Mouse (Mus musculus) hindbrain, postnatal 0 days (tissue): ENCODE measurements around the gene Polr1a. TPM values are rescaled to one million over a fixed set of nuclear protein-coding genes. Genes with fewer than 3 reads are reported as not detected.

Experiments
- ATAC-seq: fragments of 200-750 bp; cut with Nextera tagmentation; 2 replicates; pipeline ENCODE4 v1.8.0; 2017; ENCODE audit warnings: mild to moderate bottlenecking, moderate TSS enrichment, moderate library complexity
- DNase-seq: peaks from one replicate; pipeline ENCODE4 v3.0.0-alpha.2; 2015; ENCODE audit warnings: low spot score
- H3K27ac ChIP-seq: fragments of 300-500 bp; sonication (generic); 2 replicates; pipeline ENCODE4 v1.5.1; 2014; ENCODE audit warnings: mild to moderate bottlenecking
- H3K27me3 ChIP-seq: fragments of 300-500 bp; sonication (generic); 2 replicates; pipeline ENCODE4 v1.6.1; 2014; ENCODE audit warnings: low read length, mixed read lengths; ENCODE audit not compliant: insufficient read depth
- H3K36me3 ChIP-seq: fragments of 300-500 bp; sonication (generic); 2 replicates; pipeline ENCODE4 v1.6.1; 2014; ENCODE audit warnings: low read length, mixed read lengths; ENCODE audit not compliant: insufficient read depth
- H3K4me1 ChIP-seq: fragments of 300-500 bp; sonication (generic); 2 replicates; pipeline ENCODE4 v1.6.1; 2014; ENCODE audit warnings: antibody characterized with exemption, low read length, mixed read lengths; ENCODE audit not compliant: insufficient read depth
- H3K4me2 ChIP-seq: fragments of 300-500 bp; sonication (generic); 2 replicates; pipeline ENCODE4 v1.6.1; 2014; ENCODE audit warnings: low read depth, mild to moderate bottlenecking, low read length, moderate library complexity, mixed read lengths
- H3K4me3 ChIP-seq: fragments of 300-500 bp; sonication (generic); 2 replicates; pipeline ENCODE4 v1.5.1; 2014; ENCODE audit warnings: low read length
- H3K9ac ChIP-seq: fragments of 300-500 bp; sonication (generic); replicated peaks from 2 replicates; pipeline ENCODE4 v1.6.1; 2014; ENCODE audit warnings: mild to moderate bottlenecking, low read length, moderate library complexity, mixed read lengths
- H3K9me3 ChIP-seq: fragments of 300-500 bp; sonication (generic); 2 replicates; pipeline ENCODE4 v1.6.1; 2016; ENCODE audit warnings: low read length, mixed read lengths
- CTCF ChIP-seq: IDR thresholded peaks from 2 replicates; pipeline ENCODE4 v1.5.1; 2016; ENCODE audit warnings: antibody characterized with exemption, control low read depth, low read depth
- WGBS: fragments of 180-500 bp; shearing (Covaris S2); extraction: QIAGEN DNeasy Blood & Tissue Kit; methylation state at CpG from one replicate; pipeline ENCODE4 v1.1.7; 2014; 5-methylcytosine and 5-hydroxymethylcytosine counted together
- polyA plus RNA-seq: library from polyadenylated mRNA; unstranded; fragments of >200 nt; fragmentation: Nextera tagmentation; extraction: Ambion mirVana; gene quantifications from 2 replicates; pipeline ENCODE4 v1.2.1, GENCODE M21; 2015
- total RNA-seq: library from RNA; depleted of rRNA; stranded (reverse); fragments of >200 nt; gene quantifications from 2 replicates; pipeline ENCODE4 v1.2.3, GENCODE M21; 2014; rRNA removed

Polr1a gene
- total and polyA plus RNA-seq, 2 experiments from 2014 or later, result 15.0 to 22.3 TPM

DNA sequence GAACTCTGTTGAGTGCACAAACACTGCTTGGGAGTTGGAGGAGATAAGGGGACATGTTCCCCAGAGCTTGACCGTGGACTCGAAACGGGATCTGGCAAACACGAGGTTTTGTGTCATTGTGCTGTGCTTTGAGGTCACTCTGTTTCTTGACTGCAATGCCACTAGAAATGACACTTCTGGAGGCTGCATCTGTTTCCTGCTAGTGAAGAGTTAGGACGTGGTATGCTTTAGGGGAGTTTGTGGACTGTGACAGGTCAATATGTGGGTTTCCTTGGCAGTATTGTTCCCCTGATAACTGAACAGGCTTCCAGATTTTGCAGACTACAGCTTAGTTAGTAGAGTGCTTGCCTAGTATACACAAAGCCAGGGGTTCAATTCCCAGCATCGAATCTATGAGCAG, 120.8 kb downstream of the Polr1a start:
- Histone ChIP-seq H3K9me3 (no peaks in the 10 kb centered on the region), H3K4me3 (no peak overlapping the region), H3K27me3 (no peaks in the 10 kb centered on the region), H3K4me1 (no peaks in the 10 kb centered on the region), H3K9ac (no peak overlapping the region), H3K27ac (no peak overlapping the region), H3K4me2 (no peak overlapping the region), H3K36me3 (no peaks in the 10 kb centered on the region)
- ATAC-seq (no peak), DNase-seq (no peak)
- TF ChIP-seq CTCF, result no peak
- 80% methylated on average over 6 of the region's 6 CpGs for WGBS

Other genes starting within 250 kb of the Polr1a start
- 319 and 369 TPM in 2 replicates for gene Reep1, start 201.5 kb upstream of the Polr1a start, total RNA-seq
- gene Reep1, start 201.5 kb upstream of the Polr1a start, polyA plus RNA-seq, result 188 and 213 TPM in 2 replicates
- gene Mrpl35, start 82.1 kb upstream of the Polr1a start, total RNA-seq, result 6.0 and 8.3 TPM in 2 replicates
- gene Mrpl35, start 82.1 kb upstream of the Polr1a start, polyA plus RNA-seq, result 50.8 and 51.8 TPM in 2 replicates
- 112 and 125 TPM in 2 replicates for gene Immt, start 77.7 kb upstream of the Polr1a start, total RNA-seq
- 164 and 165 TPM in 2 replicates for gene Immt, start 77.7 kb upstream of the Polr1a start, polyA plus RNA-seq
- gene Ptcd3, start 303 bp upstream of the Polr1a start, total RNA-seq, result 34.3 and 38.1 TPM in 2 replicates
- 58.0 and 61.5 TPM in 2 replicates for gene Ptcd3, start 303 bp upstream of the Polr1a start, polyA plus RNA-seq
- 23.5 and 28.8 TPM in 2 replicates for gene St3gal5, start 188.5 kb downstream of the Polr1a start, total RNA-seq
- gene St3gal5, start 188.5 kb downstream of the Polr1a start, polyA plus RNA-seq, result 59.1 and 59.8 TPM in 2 replicates